Mouse (Mus musculus) liver, adult (tissue): ENCODE results near the gene Dus2.

ENCODE experiments used
- GATA4 ChIP-seq: IDR thresholded peaks from 2 replicates; pipeline ENCODE4 v1.6.1; 2014; ENCODE audit warnings: mild to moderate bottlenecking, low read length; ENCODE audit not compliant: insufficient replicate concordance

Gene Dus2

GRCm38 (mm10) chr8:105969367-105969766, 21.8 kb upstream of the Dus2 start:
- no peak for TF ChIP-seq GATA4

GRCm38 (mm10) chr8:105971019-105971720, 20.0 kb upstream of the Dus2 start:
- TF ChIP-seq GATA4: no peak

GRCm38 (mm10) chr8:105975363-105975762, 15.8 kb upstream of the Dus2 start:
- no peak for TF ChIP-seq GATA4

GRCm38 (mm10) chr8:105979325-105979724, 11.8 kb upstream of the Dus2 start, which contains the start of gene Dpep3:
Gene Dpep3, minus strand, starts transcription at chr8:105979429.
- no peak for TF ChIP-seq GATA4

- no peak for TF ChIP-seq GATA4
Measured at GRCm38 (mm10) chr8:105981146-105981545, 10.0 kb upstream of the Dus2 start.

- TF ChIP-seq GATA4: no peak
Measured at GRCm38 (mm10) chr8:105988546-105988945, 2.6 kb upstream of the Dus2 start.

- TF ChIP-seq GATA4: no peak
Measured at GRCm38 (mm10) chr8:105991546-105991945, 409 bp downstream of the Dus2 start.

- no peak for TF ChIP-seq GATA4
Measured at GRCm38 (mm10) chr8:105992499-105992898, 1.4 kb downstream of the Dus2 start.

- no peak for TF ChIP-seq GATA4
Measured at GRCm38 (mm10) chr8:105993226-105993625, 2.1 kb downstream of the Dus2 start.

- no peak for TF ChIP-seq GATA4
Measured at GRCm38 (mm10) chr8:105996359-105996758, 5.2 kb downstream of the Dus2 start.

GRCm38 (mm10) chr8:105998971-105999370, 7.8 kb downstream of the Dus2 start:
- TF ChIP-seq GATA4: no peak

- no peak for TF ChIP-seq GATA4
Measured at GRCm38 (mm10) chr8:106001908-106002307, 10.8 kb downstream of the Dus2 start.

- TF ChIP-seq GATA4: no peak
Measured at GRCm38 (mm10) chr8:106004538-106005207, 13.5 kb downstream of the Dus2 start.

- TF ChIP-seq GATA4: no peak
Measured at GRCm38 (mm10) chr8:106005875-106006274, 14.7 kb downstream of the Dus2 start, which contains the start of gene Dpep2nb. Gene Dpep2nb, minus strand, starts transcription at chr8:106005975.

GRCm38 (mm10) chr8:106006413-106006812, 15.3 kb downstream of the Dus2 start:
- no peak for TF ChIP-seq GATA4

GRCm38 (mm10) chr8:106007135-106007534, 16.0 kb downstream of the Dus2 start:
- TF ChIP-seq GATA4: no peak
